Mouse (Mus musculus): ENCODE measurements around the gene Gnb1.

GRCm38 (mm10) chr4:155582279-155582905 is 91.2 kb downstream of the Gnb1 start:
- TF ChIP-seq POLR2AphosphoS5 (IDR thresholded peaks at IDR 0.05; ENCODE audit: insufficient replicate concordance, low read depth, low read length) (no peak), CTCF (IDR thresholded peaks at IDR 0.05; ENCODE audit: low read depth, low read length) (no peak), GATA2 (IDR thresholded peaks at IDR 0.05; ENCODE audit: borderline replicate concordance, low read depth, low read length) (no peak), TAL1 (conservative IDR thresholded peaks at IDR 0.05; ENCODE audit: low read depth, low read length) (no peak), GATA1 (IDR thresholded peaks at IDR 0.05; ENCODE audit: borderline replicate concordance, low read length) (no peak)

All from G1E (cell line).